Mouse (Mus musculus) small intestine, adult 2 months (tissue): ENCODE measurements around the gene Eml4. TPM values are rescaled to one million over a fixed set of nuclear protein-coding genes. Genes with fewer than 3 reads are reported as not detected.

Experiments
- H3K27ac ChIP-seq: fragments of 200-500 bp; 2 replicates; pipeline ENCODE4 v1.5.1; 2012; ENCODE audit warnings: low read depth, low read length, control low read depth, inconsistent platforms; ENCODE audit not compliant: insufficient read depth
- H3K27me3 ChIP-seq: fragments of 200-500 bp; 2 replicates; pipeline ENCODE4 v1.6.1; 2012; ENCODE audit warnings: mild to moderate bottlenecking, moderate library complexity, low read length, inconsistent platforms; ENCODE audit not compliant: control insufficient read depth, insufficient read depth
- H3K36me3 ChIP-seq: fragments of 200-500 bp; 2 replicates; pipeline ENCODE4 v1.6.1; 2012; ENCODE audit warnings: mild to moderate bottlenecking, low read length, control low read depth, inconsistent platforms; ENCODE audit not compliant: control insufficient read depth, insufficient read depth
- H3K4me1 ChIP-seq: fragments of 200-500 bp; 2 replicates; pipeline ENCODE4 v1.6.1; 2012; ENCODE audit warnings: low read length, inconsistent platforms, mixed read lengths; ENCODE audit not compliant: control insufficient read depth, insufficient read depth, insufficient read length
- H3K4me3 ChIP-seq: fragments of 200-500 bp; 2 replicates; pipeline ENCODE4 v1.5.1; 2012; ENCODE audit warnings: low read depth, mild to moderate bottlenecking, control low read depth, inconsistent platforms, low read length, moderate library complexity
- CTCF ChIP-seq: fragments of 200-500 bp; IDR thresholded peaks from 2 replicates; pipeline ENCODE4 v1.5.1; 2012; ENCODE audit warnings: low read depth, mild to moderate bottlenecking, control low read depth, inconsistent platforms, low read length, moderate library complexity, mixed read lengths; ENCODE audit not compliant: insufficient replicate concordance, insufficient read length; ENCODE audit errors: extremely low read depth
- POLR2A ChIP-seq: fragments of 200-500 bp; IDR thresholded peaks from 2 replicates; pipeline ENCODE4 v1.6.1; 2012; ENCODE audit warnings: low read depth, mild to moderate bottlenecking, control low read depth, inconsistent platforms, low read length, moderate library complexity
- WGBS: fragments of 180-500 bp; shearing (Covaris S2); methylation state at CpG from one replicate; pipeline ENCODE4 v1.1.7; 2018; 5-methylcytosine and 5-hydroxymethylcytosine counted together
- polyA plus RNA-seq: library from polyadenylated mRNA; depleted of rRNA; stranded (reverse); fragments of >200 nt; gene quantifications from 2 replicates; pipeline ENCODE4 v1.2.3, GENCODE M21; 2012

The Eml4 gene
- polyA plus RNA-seq, 1 experiment: 8.9 TPM

- no peak overlapping the region for H3K27ac ChIP-seq
- WGBS: 88% methylated on average over 9 of the region's 9 CpGs
- TF ChIP-seq POLR2A: no peak
- TF ChIP-seq CTCF: no peak
- H3K27me3 ChIP-seq: no peaks in the 10 kb centered on the region
- H3K36me3 ChIP-seq: no peaks in the 10 kb centered on the region
- no peak overlapping the region for H3K4me3 ChIP-seq
- peaks cover 2% of the 10 kb centered on the region; the same call in 1 of the 2 replicates for H3K4me1 ChIP-seq
Observed at GRCm38 (mm10) chr17:83348056-83348822, 2.5 kb upstream of the Eml4 start.

- Histone ChIP-seq H3K27ac (peak overlapping the region; percentile 56), H3K36me3 (no peaks in the 10 kb centered on the region), H3K27me3 (no peaks in the 10 kb centered on the region), H3K4me3 (peak overlapping the region; percentile 83), H3K4me1 (peaks cover 2% of the 10 kb centered on the region; the same call in 1 of the 2 replicates)
- WGBS: under 1% methylated on average over 55 of the region's 57 CpGs
- TF ChIP-seq CTCF (no peak), POLR2A (no peak)
Observed at GRCm38 (mm10) chr17:83351119-83351531, 394 bp downstream of the Eml4 start.

- H3K36me3 ChIP-seq: no peaks in the 10 kb centered on the region
- no peaks in the 10 kb centered on the region for H3K27me3 ChIP-seq
- H3K4me3 ChIP-seq: peak overlapping the region; percentile 83
- WGBS: 2% methylated on average over 13 of the region's 13 CpGs
- no peak for TF ChIP-seq CTCF
- peaks cover 2% of the 10 kb centered on the region; the same call in 1 of the 2 replicates for H3K4me1 ChIP-seq
- peak overlapping the region; percentile 56 for H3K27ac ChIP-seq
Observed at GRCm38 (mm10) chr17:83351601-83352413, 1.1 kb downstream of the Eml4 start.

GRCm38 (mm10) chr17:83352456-83352855, 1.7 kb downstream of the Eml4 start:
- no peak overlapping the region for H3K4me3 ChIP-seq
- no peaks in the 10 kb centered on the region for H3K27me3 ChIP-seq
- WGBS: 8% methylated on average over 2 of the region's 2 CpGs
- no peak for TF ChIP-seq POLR2A
- no peak for TF ChIP-seq CTCF
- H3K4me1 ChIP-seq: peaks cover 4% of the 10 kb centered on the region; the same call in 1 of the 2 replicates
- H3K36me3 ChIP-seq: no peaks in the 10 kb centered on the region
- H3K27ac ChIP-seq: no peak overlapping the region

GRCm38 (mm10) chr17:83353011-83353410, 2.3 kb downstream of the Eml4 start:
- TF ChIP-seq CTCF (no peak), POLR2A (no peak)
- H3K27me3 ChIP-seq: no peaks in the 10 kb centered on the region
- 21% methylated on average over 5 of the region's 5 CpGs for WGBS
- H3K36me3 ChIP-seq: no peaks in the 10 kb centered on the region; the same call in 1 of the 2 replicates
- H3K4me1 ChIP-seq: peaks cover 4% of the 10 kb centered on the region; the same call in 1 of the 2 replicates
- no peak overlapping the region for H3K27ac ChIP-seq
- no peak overlapping the region for H3K4me3 ChIP-seq

- Histone ChIP-seq H3K27ac (no peak overlapping the region), H3K27me3 (no peaks in the 10 kb centered on the region), H3K36me3 (no peaks in the 10 kb centered on the region; the same call in 1 of the 2 replicates), H3K4me3 (no peak overlapping the region), H3K4me1 (peaks cover 4% of the 10 kb centered on the region; the same call in 1 of the 2 replicates)
- no peak for TF ChIP-seq CTCF
- 32% methylated on average over 4 of the region's 4 CpGs for WGBS
Observed at GRCm38 (mm10) chr17:83353460-83353859, 2.7 kb downstream of the Eml4 start.

- no peak overlapping the region for H3K4me3 ChIP-seq
- H3K27me3 ChIP-seq: no peaks in the 10 kb centered on the region
- TF ChIP-seq POLR2A: no peak
- TF ChIP-seq CTCF: no peak
- H3K27ac ChIP-seq: no peak overlapping the region
- no peaks in the 10 kb centered on the region; the same call in 1 of the 2 replicates for H3K36me3 ChIP-seq
- peaks cover 9% of the 10 kb centered on the region; the same call in 1 of the 2 replicates for H3K4me1 ChIP-seq
- WGBS: 45% methylated on average over 2 of the region's 2 CpGs
Observed at GRCm38 (mm10) chr17:83355481-83355880, 4.8 kb downstream of the Eml4 start.
